Mouse (Mus musculus): ENCODE data around the gene Bcl7c.

DNA sequence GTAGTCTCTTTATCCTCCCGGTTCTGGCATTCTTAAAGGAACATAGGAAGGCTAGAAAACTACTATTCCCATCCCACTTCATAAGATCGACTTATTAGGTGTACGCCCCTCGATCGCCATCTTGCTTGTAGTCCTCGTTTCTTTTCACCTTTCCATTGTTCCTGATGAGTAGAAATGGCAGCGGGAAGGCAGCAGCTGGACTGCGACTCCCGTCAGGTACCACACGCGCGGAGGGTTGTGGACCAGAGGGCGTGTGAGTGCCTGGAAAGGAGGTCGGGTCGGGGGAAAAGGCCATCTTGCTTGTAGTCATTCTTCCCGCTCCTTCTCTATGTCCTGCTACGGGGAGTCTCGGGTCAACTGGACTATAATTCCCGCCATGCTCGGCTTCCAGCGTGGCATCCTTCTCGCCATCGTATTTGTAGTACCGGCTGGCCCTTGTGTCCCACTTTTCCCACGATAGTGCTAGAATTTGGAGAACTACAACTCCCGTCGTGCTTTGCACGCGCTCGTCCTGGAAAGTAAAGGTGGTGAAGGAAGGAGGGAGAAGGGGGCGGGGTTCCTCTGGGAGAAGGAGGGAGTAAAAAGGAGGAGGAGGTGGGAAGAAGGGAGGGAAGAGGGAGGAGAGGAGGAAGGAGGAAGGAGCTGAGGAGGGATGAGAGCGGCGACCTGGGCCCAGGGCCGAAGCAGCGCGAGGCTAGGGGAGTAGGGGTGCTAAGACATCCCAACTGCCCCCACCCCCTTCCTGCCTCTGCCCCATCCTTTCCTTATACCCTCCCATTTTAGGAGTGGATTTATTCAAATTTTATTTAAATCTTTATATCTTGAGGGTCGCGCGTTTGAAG, 37.1 kb upstream of the Bcl7c start:
- no peak for TF ChIP-seq CTCF (IDR thresholded peaks at IDR 0.05)
- TF ChIP-seq POLR2A (IDR thresholded peaks at IDR 0.05; ENCODE audit: insufficient read depth, low read depth, low read length) = peak; percentile 66
- peak; percentile 69 for TF ChIP-seq EP300 (IDR thresholded peaks at IDR 0.05; ENCODE audit: insufficient read depth, low read depth, low read length)
